Mouse (Mus musculus): ENCODE data around the gene Tmod3.

DNA sequence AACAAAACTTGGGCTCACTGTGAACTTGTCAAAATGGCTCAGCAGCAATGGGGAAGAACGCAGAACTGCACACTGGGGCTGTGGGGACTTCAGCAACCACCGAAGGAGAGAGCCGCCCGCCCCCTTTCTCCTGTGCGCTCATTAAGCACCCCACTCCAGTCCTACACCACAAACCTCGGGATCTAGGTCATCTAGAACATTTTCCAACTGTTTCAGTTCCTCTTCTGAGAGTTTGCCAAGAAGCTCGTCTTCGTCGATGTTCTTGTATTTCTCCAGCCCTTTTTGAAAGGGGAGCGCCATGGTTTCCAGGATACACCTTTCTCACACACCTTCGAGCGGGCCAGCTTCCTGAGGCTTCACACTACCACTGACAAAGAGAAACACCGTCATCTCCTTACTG, 37.6 kb upstream of the Tmod3 start:
- TF ChIP-seq CTCF (conservative IDR thresholded peaks at IDR 0.05; ENCODE audit: insufficient read depth, insufficient read length, low read depth, low read length) = no peak
- no peak for TF ChIP-seq POLR2A (IDR thresholded peaks at IDR 0.05; ENCODE audit: low read depth, low read length)
